Mouse (Mus musculus) heart, adult 18-20 months (tissue): Measurements from ENCODE around the gene Elmod2. TPM values are rescaled to one million over a fixed set of nuclear protein-coding genes. Genes with fewer than 3 reads are reported as not detected.

ENCODE experiments used
- DNase-seq, 2 experiments: peaks; one replicate each; pipeline ENCODE4 v3.0.0; 2021 to 2022; ENCODE audit warnings: mixed read lengths in 1 of 2
- total RNA-seq, 2 experiments: library from RNA; stranded (reverse); gene quantifications; 2 replicates each; pipeline ENCODE4 v1.2.3; 2021

The Elmod2 gene
- total RNA-seq, 2 experiments from 2014 or later = 8.4 to 8.9 TPM

- DNase-seq = peak; percentile 36 to 68
Measured at GRCm38 (mm10) chr8:83278431-83278830, 53.9 kb downstream of the Elmod2 start.

- no peak for DNase-seq
Measured at GRCm38 (mm10) chr8:83274470-83274869, 57.8 kb downstream of the Elmod2 start.

GRCm38 (mm10) chr8:83272464-83272863 is 59.8 kb downstream of the Elmod2 start:
- no peak for DNase-seq

GRCm38 (mm10) chr8:83271172-83271571 is 61.1 kb downstream of the Elmod2 start:
- no peak for DNase-seq

Other genes with a start within 250 kb of the Elmod2 start
- gene Tbc1d9, start 167.1 kb downstream of the Elmod2 start, total RNA-seq = 1 to 10 TPM; 3.0 to 4.0 TPM
- gene Gm10645, start 166.3 kb downstream of the Elmod2 start, total RNA-seq = not detected
- gene Ucp1, start 42.1 kb downstream of the Elmod2 start, total RNA-seq = 100 to 1,000 TPM in 1 of 2 experiments, 1 to 10 TPM in 1; 1.1 to 108 TPM
- not detected for gene Mgat4d, start 16.0 kb upstream of the Elmod2 start, total RNA-seq
- gene Clgn, start 57.4 kb upstream of the Elmod2 start, total RNA-seq = not detected
- gene Scoc, start 125.9 kb upstream of the Elmod2 start, total RNA-seq = 10 to 100 TPM; 53.3 to 56.3 TPM
- not detected for gene Olfr370, start 203.3 kb upstream of the Elmod2 start, total RNA-seq
- gene Ndufb7, start 234.2 kb upstream of the Elmod2 start, total RNA-seq = 100 to 1,000 TPM; 661 to 773 TPM